Mouse (Mus musculus) forebrain, embryonic 14.5 days (tissue): ENCODE data around the gene Tmem219. TPM values are rescaled to one million over a fixed set of nuclear protein-coding genes. Genes with fewer than 3 reads are reported as not detected.
"Not testable (repeated sequence)": the region's sequence is repeated elsewhere in the genome, so short reads cannot be mapped to it uniquely, and the experiment has no call there.

Experiments used
- ATAC-seq: fragments of 200-750 bp; cut with Nextera tagmentation; 2 replicates; pipeline ENCODE4 v1.8.0; 2017; ENCODE audit warnings: mild to moderate bottlenecking, moderate library complexity
- DNase-seq: peaks from one replicate; pipeline ENCODE4 v3.0.0-alpha.2; 2015; ENCODE audit warnings: low spot score
- H3K27ac ChIP-seq: fragments of 300-500 bp; sonication (generic); 2 replicates; pipeline ENCODE4 v1.5.1; 2014; ENCODE audit warnings: low read depth, mild to moderate bottlenecking, control low read depth, low read length, moderate library complexity
- H3K27me3 ChIP-seq: fragments of 300-500 bp; sonication (generic); replicated peaks from 2 replicates; pipeline ENCODE4 v1.6.1; 2014; ENCODE audit warnings: low read length, control low read depth, mixed read lengths; ENCODE audit not compliant: control insufficient read depth, insufficient read depth
- H3K36me3 ChIP-seq: fragments of 300-500 bp; sonication (generic); 2 replicates; pipeline ENCODE4 v1.6.1; 2014; ENCODE audit warnings: low read length, control low read depth; ENCODE audit not compliant: control insufficient read depth, insufficient read depth
- H3K4me1 ChIP-seq: fragments of 300-500 bp; sonication (generic); 2 replicates; pipeline ENCODE4 v1.6.1; 2014; ENCODE audit warnings: antibody characterized with exemption, low read length, control low read depth; ENCODE audit not compliant: control insufficient read depth, insufficient read depth
- H3K4me2 ChIP-seq: fragments of 300-500 bp; sonication (generic); 2 replicates; pipeline ENCODE4 v1.6.1; 2014; ENCODE audit warnings: mild to moderate bottlenecking, control low read depth, low read length
- H3K4me3 ChIP-seq: fragments of 300-500 bp; sonication (generic); 2 replicates; pipeline ENCODE4 v1.5.1; 2014; ENCODE audit warnings: low read depth, low read length, control low read depth
- H3K9ac ChIP-seq: fragments of 300-500 bp; sonication (generic); 2 replicates; pipeline ENCODE4 v1.6.1; 2014; ENCODE audit warnings: mild to moderate bottlenecking, low read length, control low read depth, moderate library complexity
- H3K9me3 ChIP-seq: fragments of 300-500 bp; sonication (generic); replicated peaks from 2 replicates; pipeline ENCODE4 v1.6.1; 2016; ENCODE audit warnings: low read length, control low read depth, mixed read lengths; ENCODE audit not compliant: control insufficient read depth
- WGBS: fragments of 180-500 bp; shearing (Covaris S2); extraction: QIAGEN DNeasy Blood & Tissue Kit; methylation state at CpG from one replicate; pipeline ENCODE4 v1.1.7; 2014; 5-methylcytosine and 5-hydroxymethylcytosine counted together
- polyA plus RNA-seq: library from polyadenylated mRNA; unstranded; fragments of >200 nt; fragmentation: Nextera tagmentation; extraction: Ambion mirVana; gene quantifications from 2 replicates; pipeline ENCODE4 v1.2.1, GENCODE M21; 2014

Tmem219 gene
- polyA plus RNA-seq, 1 experiment from 2014 or later, result 44.9 TPM

- Histone ChIP-seq H3K27ac (no peak overlapping the region), H3K9ac (no peak overlapping the region), H3K4me1 (no peaks in the 10 kb centered on the region), H3K27me3 (no peaks in the 10 kb centered on the region), H3K36me3 (no peaks in the 10 kb centered on the region), H3K4me2 (no peak overlapping the region), H3K9me3 (no peaks in the 10 kb centered on the region), H3K4me3 (no peak overlapping the region)
- WGBS, result 79% methylated on average over 3 of the region's 3 CpGs
- DNase-seq (no peak), ATAC-seq (no peak)
Measured at GRCm38 (mm10) chr7:126905590-126905989, 17.1 kb downstream of the Tmem219 start.

DNA sequence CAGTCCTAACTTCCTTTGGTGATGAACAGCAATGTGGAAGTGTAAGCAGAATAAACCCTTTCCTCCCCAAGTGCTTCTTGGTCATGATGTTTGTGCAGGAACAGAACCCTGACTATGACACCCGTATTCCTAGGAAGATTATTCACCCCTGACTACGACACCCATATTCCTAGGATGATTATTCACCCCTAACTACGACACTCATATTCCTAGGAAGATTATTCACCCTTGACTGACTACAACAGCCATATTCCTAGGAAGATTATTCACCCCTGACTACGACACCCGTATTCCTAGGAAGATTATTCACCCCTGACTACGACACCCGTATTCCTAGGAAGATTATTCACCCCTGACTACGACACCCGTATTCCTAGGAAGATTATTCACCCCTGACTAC lies 22.9 kb downstream of the Tmem219 start:
- 96% methylated on average over 7 of the region's 9 CpGs for WGBS
- not testable (repeated sequence) for H3K4me3 ChIP-seq, DNase-seq, H3K9ac ChIP-seq, H3K27ac ChIP-seq, H3K9me3 ChIP-seq, ATAC-seq, H3K36me3 ChIP-seq, H3K4me2 ChIP-seq, H3K27me3 ChIP-seq
- H3K4me1 ChIP-seq, result peaks cover 11% of the 10 kb centered on the region; the same call in 1 of the 2 replicates

DNA sequence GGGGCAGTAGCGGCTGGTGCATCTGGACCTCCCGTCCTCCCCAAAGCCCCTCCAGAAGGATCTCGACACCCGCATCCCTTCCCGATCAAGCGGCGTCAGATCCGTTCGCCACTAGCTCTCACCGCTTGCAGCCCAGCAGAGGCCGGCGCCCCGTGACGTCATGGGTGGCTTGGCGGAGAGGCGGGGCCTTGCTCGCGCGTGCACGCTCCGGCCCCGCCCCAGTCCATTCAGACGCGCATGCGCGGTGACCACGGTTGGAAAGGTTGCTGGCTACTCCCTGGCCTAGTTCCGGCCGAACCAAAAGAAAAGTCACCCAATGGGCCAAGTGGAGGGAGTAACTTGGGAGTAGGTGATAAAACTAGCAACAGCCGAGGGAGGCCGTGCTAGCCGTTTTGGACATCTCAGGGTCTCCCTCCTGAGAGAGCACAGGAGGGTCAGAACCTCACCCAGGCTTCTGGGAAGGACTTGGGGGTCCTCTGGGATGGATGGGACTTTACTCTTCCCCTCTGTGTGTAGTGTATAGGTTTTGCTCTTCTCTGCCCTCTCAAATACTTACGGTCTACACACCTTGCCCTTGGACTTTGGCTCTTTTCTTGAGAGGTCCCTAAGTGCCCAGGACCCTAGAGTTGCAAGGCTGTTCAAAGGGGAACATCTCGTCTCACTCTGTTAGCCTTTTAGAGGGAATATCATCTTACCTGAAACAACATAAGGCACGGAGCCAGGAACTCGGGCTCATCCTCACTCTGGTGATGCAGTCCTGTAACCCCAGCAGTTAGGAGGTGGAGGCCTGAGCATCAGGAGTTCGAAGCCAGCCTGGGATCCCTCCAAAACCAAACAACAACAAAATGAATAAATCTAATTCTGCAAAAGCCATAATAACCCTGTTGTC lies 24.4 kb downstream of the Tmem219 start:
- Histone ChIP-seq H3K9ac (peak overlapping the region; percentile 78), H3K36me3 (no peaks in the 10 kb centered on the region), H3K9me3 (no peaks in the 10 kb centered on the region), H3K4me2 (peak overlapping the region; percentile 58), H3K27ac (peak overlapping the region; percentile 72), H3K4me1 (peaks cover 11% of the 10 kb centered on the region; the same call in 1 of the 2 replicates), H3K27me3 (no peaks in the 10 kb centered on the region), H3K4me3 (peak overlapping the region; percentile 55)
- ATAC-seq (peak; percentile 97), DNase-seq (peak; percentile 94)
- 14% methylated on average over 37 of the region's 37 CpGs for WGBS

- 25% methylated on average over 15 of the region's 16 CpGs for WGBS
- DNase-seq, result no peak
- no peaks in the 10 kb centered on the region for H3K36me3 ChIP-seq
- peak overlapping the region; percentile 55 for H3K4me3 ChIP-seq
- peak overlapping the region; percentile 78 for H3K9ac ChIP-seq
- no peak for ATAC-seq
- H3K4me2 ChIP-seq, result peak overlapping the region; percentile 58
- no peaks in the 10 kb centered on the region for H3K27me3 ChIP-seq
- H3K9me3 ChIP-seq, result no peaks in the 10 kb centered on the region
- peaks cover 11% of the 10 kb centered on the region; the same call in 1 of the 2 replicates for H3K4me1 ChIP-seq
- H3K27ac ChIP-seq, result peak overlapping the region; percentile 72
Measured at GRCm38 (mm10) chr7:126897390-126898101, 25.2 kb downstream of the Tmem219 start.

- H3K27ac ChIP-seq, result no peak overlapping the region
- no peaks in the 10 kb centered on the region for H3K9me3 ChIP-seq
- H3K4me3 ChIP-seq, result no peak overlapping the region
- peaks cover 11% of the 10 kb centered on the region; the same call in 1 of the 2 replicates for H3K4me1 ChIP-seq
- no peaks in the 10 kb centered on the region for H3K36me3 ChIP-seq
- WGBS, result 89% methylated on average over 5 of the region's 5 CpGs
- DNase-seq (no peak), ATAC-seq (no peak)
- no peaks in the 10 kb centered on the region for H3K27me3 ChIP-seq
- H3K4me2 ChIP-seq, result peak overlapping the region; percentile 58; the same call in 1 of the 2 replicates
- H3K9ac ChIP-seq, result no peak overlapping the region
Measured at GRCm38 (mm10) chr7:126896912-126897311, 25.8 kb downstream of the Tmem219 start.

GRCm38 (mm10) chr7:126888852-126889251 lies 33.9 kb downstream of the Tmem219 start:
- Histone ChIP-seq H3K4me2 (no peak overlapping the region), H3K9me3 (no peaks in the 10 kb centered on the region), H3K27ac (no peak overlapping the region), H3K4me3 (no peak overlapping the region), H3K4me1 (no peaks in the 10 kb centered on the region), H3K27me3 (no peaks in the 10 kb centered on the region), H3K36me3 (peaks cover 9% of the 10 kb centered on the region; the same call in 1 of the 2 replicates), H3K9ac (no peak overlapping the region)
- ATAC-seq (no peak), DNase-seq (no peak)
- 52% methylated on average over 7 of the region's 7 CpGs for WGBS

DNA sequence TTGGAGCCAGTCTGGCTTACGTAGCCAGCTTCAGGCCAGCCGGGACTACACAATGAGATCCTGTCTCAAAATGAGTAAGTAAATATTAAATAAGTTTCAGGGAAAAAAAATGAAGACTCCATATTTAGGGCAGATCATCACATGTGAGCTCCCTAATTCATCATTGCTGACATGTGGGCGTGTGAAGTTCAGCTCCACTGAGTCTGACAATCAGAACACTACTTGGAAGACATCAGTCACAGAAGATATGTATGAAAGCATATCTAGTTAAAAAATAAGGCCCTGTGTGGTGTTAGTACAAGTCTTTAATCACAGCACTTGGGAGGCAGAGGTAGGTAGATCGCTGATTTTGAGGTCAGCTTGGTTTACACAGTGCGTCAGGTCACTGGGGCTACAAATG lies 35.4 kb downstream of the Tmem219 start:
- Histone ChIP-seq H3K4me2 (no peak overlapping the region), H3K9ac (no peak overlapping the region), H3K4me1 (peaks cover 10% of the 10 kb centered on the region), H3K9me3 (no peaks in the 10 kb centered on the region), H3K27me3 (no peaks in the 10 kb centered on the region), H3K4me3 (no peak overlapping the region), H3K27ac (no peak overlapping the region), H3K36me3 (peaks cover 9% of the 10 kb centered on the region; the same call in 1 of the 2 replicates)
- 94% methylated on average over 5 of the region's 5 CpGs for WGBS
- DNase-seq (no peak), ATAC-seq (no peak)

DNA sequence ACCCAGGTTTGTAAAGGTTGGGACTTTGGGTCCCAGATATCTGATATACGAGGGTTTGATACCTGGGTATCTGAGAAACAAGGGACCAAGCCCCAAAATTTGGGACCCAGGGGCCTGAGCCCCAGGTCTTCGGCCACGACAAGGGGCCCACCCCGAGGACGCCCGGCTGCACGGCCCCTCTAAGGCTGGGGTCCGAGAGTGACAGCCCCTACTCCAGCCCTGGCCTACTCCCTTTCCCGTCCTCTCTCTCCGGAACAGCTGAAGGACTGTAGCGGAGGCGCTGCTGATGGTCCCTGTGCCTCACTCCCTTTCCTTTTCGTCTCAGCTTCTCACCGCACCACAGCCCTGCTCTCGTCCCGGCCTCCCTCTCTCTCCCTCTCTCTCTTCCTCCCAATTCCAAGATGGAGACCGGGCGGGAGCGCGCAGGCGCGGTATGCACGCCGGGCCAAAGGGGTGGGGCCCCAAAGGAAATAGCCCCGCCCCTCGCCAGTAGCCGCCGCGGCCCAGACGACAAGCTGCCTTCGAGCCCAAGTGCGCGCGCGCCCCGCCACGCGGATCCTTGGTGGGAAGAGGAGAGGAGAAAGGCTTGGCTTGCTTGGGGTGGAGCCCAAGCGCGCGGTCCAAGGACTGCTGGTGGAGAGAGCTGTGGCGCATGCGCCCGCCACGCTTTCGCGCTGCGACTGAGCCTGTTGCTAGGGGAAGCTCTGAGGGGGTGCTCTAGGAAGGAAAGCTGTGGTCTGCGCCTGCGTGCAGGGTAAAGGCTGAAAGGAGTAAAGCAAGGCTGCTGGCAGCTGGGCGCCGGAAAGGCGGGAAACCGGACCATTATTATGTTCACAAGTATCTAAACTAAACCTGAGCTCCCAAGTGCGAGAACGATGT lies 38.2 kb downstream of the Tmem219 start, which contains the start of gene Taok2:
Gene Taok2, minus strand, starts transcription at position 418 of the 879 bp plus-strand sequence.
- peaks cover 10% of the 10 kb centered on the region for H3K36me3 ChIP-seq
- H3K4me2 ChIP-seq, result peak within 1 kb of the TSS; percentile 77
- DNase-seq, result peak; percentile 99
- H3K9ac ChIP-seq, result peak within 1 kb of the TSS; percentile 71
- H3K4me3 ChIP-seq, result peak within 1 kb of the TSS; percentile 47
- ATAC-seq, result peak; percentile 98
- H3K4me1 ChIP-seq, result peaks cover 21% of the 10 kb centered on the region
- no peaks in the 10 kb centered on the region for H3K27me3 ChIP-seq
- under 1% methylated on average over 56 of the region's 56 CpGs for WGBS
- peak within 1 kb of the TSS; percentile 92 for H3K27ac ChIP-seq
- H3K9me3 ChIP-seq, result no peaks in the 10 kb centered on the region
